Mouse (Mus musculus): ENCODE data around the gene Cds2. TPM values are rescaled to one million over a fixed set of nuclear protein-coding genes. Genes with fewer than 3 reads are reported as not detected.
A peak's percentile ranks its signal among the peaks of the same experiment; 100 is the strongest.
"Not testable (repeated sequence)": the region's sequence is repeated elsewhere in the genome, so short reads cannot be mapped to it uniquely, and the experiment has no call there.

Gene Cds2
- polyA plus RNA-seq (2016; fragmentation: Nextera tagmentation; extraction: Ambion mirVana): 33.5 and 34.7 TPM in 2 replicates

- peak; percentile 98 for ATAC-seq (ENCODE audit: low FRiP score, low read depth)
- Histone ChIP-seq H3K4me3 (peak within 1 kb of the TSS; percentile 86), H3K4me2 (replicated peaks) (peak within 1 kb of the TSS; percentile 62), H3K27ac (replicated peaks) (peak within 1 kb of the TSS; percentile 88), H3K9me3 (no peaks in the 10 kb centered on the region), H3K36me3 (no peaks in the 10 kb centered on the region), H3K27me3 (no peaks in the 10 kb centered on the region), H3K9ac (replicated peaks) (peak within 1 kb of the TSS; percentile 94), H3K4me1 (peaks cover 15% of the 10 kb centered on the region)
- WGBS: under 1% methylated on average over 34 of the region's 49 CpGs
These were observed at the start of gene Cds2 for GRCm38 (mm10) chr2:132262879-132263398. Gene Cds2, plus strand, starts transcription at chr2:132263148.

GRCm38 (mm10) chr2:132221611-132222073 lies 41.3 kb upstream of the Cds2 start:
- Histone ChIP-seq H3K4me3 (no peak overlapping the region), H3K27me3 (no peaks in the 10 kb centered on the region), H3K4me2 (replicated peaks) (no peak overlapping the region), H3K9ac (replicated peaks) (no peak overlapping the region), H3K36me3 (no peaks in the 10 kb centered on the region), H3K27ac (replicated peaks) (no peak overlapping the region), H3K4me1 (no peaks in the 10 kb centered on the region), H3K9me3 (no peaks in the 10 kb centered on the region)
- WGBS: 79% methylated on average over 11 of the region's 11 CpGs
- no peak for ATAC-seq (ENCODE audit: low FRiP score, low read depth)

- no peak for ATAC-seq (ENCODE audit: low FRiP score, low read depth)
- Histone ChIP-seq H3K4me3 (no peak overlapping the region), H3K9me3 (no peaks in the 10 kb centered on the region), H3K27me3 (no peaks in the 10 kb centered on the region), H3K27ac (replicated peaks) (no peak overlapping the region), H3K36me3 (no peaks in the 10 kb centered on the region), H3K9ac (replicated peaks) (no peak overlapping the region), H3K4me1 (no peaks in the 10 kb centered on the region), H3K4me2 (replicated peaks) (no peak overlapping the region)
- WGBS: 93% methylated on average over 4 of the region's 4 CpGs
These were observed 38.6 kb upstream of the Cds2 start for GRCm38 (mm10) chr2:132224359-132224758.

GRCm38 (mm10) chr2:132232413-132232945 lies 30.5 kb upstream of the Cds2 start:
- H3K27ac ChIP-seq (replicated peaks): no peak overlapping the region
- no peak for ATAC-seq (ENCODE audit: low FRiP score, low read depth)
- WGBS: 69% methylated on average over 3 of the region's 3 CpGs
- H3K4me1 ChIP-seq: no peaks in the 10 kb centered on the region
- H3K36me3 ChIP-seq: no peaks in the 10 kb centered on the region
- no peaks in the 10 kb centered on the region for H3K27me3 ChIP-seq
- no peak overlapping the region for H3K4me2 ChIP-seq (replicated peaks)
- H3K9me3 ChIP-seq: no peaks in the 10 kb centered on the region
- H3K4me3 ChIP-seq: no peak overlapping the region
- H3K9ac ChIP-seq (replicated peaks): no peak overlapping the region

- H3K36me3 ChIP-seq: no peaks in the 10 kb centered on the region
- no peak overlapping the region for H3K9ac ChIP-seq (replicated peaks)
- no peaks in the 10 kb centered on the region for H3K27me3 ChIP-seq
- ATAC-seq (ENCODE audit: low FRiP score, low read depth): no peak
- H3K4me3 ChIP-seq: no peak overlapping the region
- H3K27ac ChIP-seq (replicated peaks): no peak overlapping the region
- H3K9me3 ChIP-seq: no peaks in the 10 kb centered on the region
- H3K4me2 ChIP-seq (replicated peaks): no peak overlapping the region
- 84% methylated on average over 16 of the region's 16 CpGs for WGBS
- no peaks in the 10 kb centered on the region for H3K4me1 ChIP-seq
These were observed 28.8 kb upstream of the Cds2 start for GRCm38 (mm10) chr2:132233985-132234765.

GRCm38 (mm10) chr2:132235291-132235690 lies 27.7 kb upstream of the Cds2 start:
- H3K4me1 ChIP-seq: no peaks in the 10 kb centered on the region
- no peak overlapping the region for H3K4me3 ChIP-seq
- ATAC-seq (ENCODE audit: low FRiP score, low read depth): no peak
- no peak overlapping the region for H3K27ac ChIP-seq (replicated peaks)
- no peaks in the 10 kb centered on the region for H3K36me3 ChIP-seq
- H3K27me3 ChIP-seq: no peaks in the 10 kb centered on the region
- no peaks in the 10 kb centered on the region for H3K9me3 ChIP-seq
- no peak overlapping the region for H3K4me2 ChIP-seq (replicated peaks)
- WGBS: 48% methylated on average over 2 of the region's 2 CpGs
- no peak overlapping the region for H3K9ac ChIP-seq (replicated peaks)

- 82% methylated on average over 7 of the region's 7 CpGs for WGBS
- H3K27me3 ChIP-seq: no peaks in the 10 kb centered on the region
- no peak overlapping the region for H3K9ac ChIP-seq (replicated peaks)
- H3K9me3 ChIP-seq: no peaks in the 10 kb centered on the region
- no peak for ATAC-seq (ENCODE audit: low FRiP score, low read depth)
- no peak overlapping the region for H3K4me3 ChIP-seq
- H3K4me2 ChIP-seq (replicated peaks): no peak overlapping the region
- H3K4me1 ChIP-seq: no peaks in the 10 kb centered on the region
- H3K27ac ChIP-seq (replicated peaks): no peak overlapping the region
- H3K36me3 ChIP-seq: no peaks in the 10 kb centered on the region
These were observed 27.0 kb upstream of the Cds2 start for GRCm38 (mm10) chr2:132235975-132236374.

GRCm38 (mm10) chr2:132239434-132239833 lies 23.5 kb upstream of the Cds2 start:
- H3K27me3 ChIP-seq: not testable (repeated sequence)
- WGBS: 94% methylated on average over 3 of the region's 3 CpGs

GRCm38 (mm10) chr2:132240457-132240856 lies 22.5 kb upstream of the Cds2 start:
- WGBS: 38% methylated on average over 8 of the region's 10 CpGs
- ATAC-seq (ENCODE audit: low FRiP score, low read depth): not testable (repeated sequence)

More at GRCm38 (mm10) chr2:132239434-132239833, 23.5 kb upstream of the Cds2 start:
- H3K9ac ChIP-seq (replicated peaks); H3K4me3 ChIP-seq; H3K4me1 ChIP-seq; H3K9me3 ChIP-seq; ATAC-seq (ENCODE audit: low FRiP score, low read depth); H3K27ac ChIP-seq (replicated peaks); H3K4me2 ChIP-seq (replicated peaks): not testable (repeated sequence)
- H3K36me3 ChIP-seq: peaks cover 13% of the 10 kb centered on the region; the same call in 1 of the 2 replicates

GRCm38 (mm10) chr2:132243370-132243769 lies 19.6 kb upstream of the Cds2 start:
- Histone ChIP-seq H3K4me1 (peaks cover 10% of the 10 kb centered on the region), H3K9me3 (no peaks in the 10 kb centered on the region), H3K36me3 (peaks cover 16% of the 10 kb centered on the region; the same call in 1 of the 2 replicates), H3K27ac (replicated peaks) (no peak overlapping the region), H3K4me3 (no peak overlapping the region), H3K4me2 (replicated peaks) (no peak overlapping the region), H3K9ac (replicated peaks) (no peak overlapping the region), H3K27me3 (no peaks in the 10 kb centered on the region)
- 90% methylated on average over 3 of the region's 3 CpGs for WGBS
- ATAC-seq (ENCODE audit: low FRiP score, low read depth): no peak

More at GRCm38 (mm10) chr2:132240457-132240856, 22.5 kb upstream of the Cds2 start:
- not testable (repeated sequence) for H3K9ac ChIP-seq (replicated peaks); H3K27ac ChIP-seq (replicated peaks); H3K4me1 ChIP-seq; H3K4me3 ChIP-seq; H3K9me3 ChIP-seq; H3K27me3 ChIP-seq; H3K4me2 ChIP-seq (replicated peaks)
- H3K36me3 ChIP-seq: peaks cover 16% of the 10 kb centered on the region; the same call in 1 of the 2 replicates

GRCm38 (mm10) chr2:132247539-132248313 lies 15.2 kb upstream of the Cds2 start, which contains the start of gene Tmem230:
Gene Tmem230, minus strand, starts transcription at chr2:132247807.
- WGBS: 6% methylated on average over 50 of the region's 50 CpGs
- Histone ChIP-seq H3K4me1 (peaks cover 36% of the 10 kb centered on the region), H3K9ac (replicated peaks) (peak within 1 kb of the TSS; percentile 71), H3K27me3 (no peaks in the 10 kb centered on the region), H3K4me3 (peak within 1 kb of the TSS; percentile 64), H3K27ac (replicated peaks) (peak within 1 kb of the TSS; percentile 75), H3K9me3 (no peaks in the 10 kb centered on the region), H3K4me2 (replicated peaks) (peak within 1 kb of the TSS; percentile 80), H3K36me3 (peaks cover 12% of the 10 kb centered on the region; the same call in 1 of the 2 replicates)
- ATAC-seq (ENCODE audit: low FRiP score, low read depth): peak; percentile 95

All from midbrain, embryonic 12.5 days (tissue).